Mouse (Mus musculus) adrenal gland, adult (tissue): ENCODE results near the gene Gm20388.
A peak's percentile ranks its signal among the peaks of the same experiment; 100 is the strongest.

ENCODE experiments used
- DNase-seq, 2 experiments: peaks; one replicate each; pipeline ENCODE4 v3.0.0; 2022 to 2023; ENCODE audit warnings: low spot score in 1 of 2; ENCODE audit not compliant: inconsistent age in 2 of 2

Gm20388 gene

GRCm38 (mm10) chr8:123700399-123701070, 3789.9 kb downstream of the Gm20388 start:
- no peak for DNase-seq

GRCm38 (mm10) chr8:123701952-123702587, 3791.4 kb downstream of the Gm20388 start:
- DNase-seq: no peak

- peak in 1 of 2 experiments; percentile 53 for DNase-seq
Measured at GRCm38 (mm10) chr8:123705376-123705775, 3794.7 kb downstream of the Gm20388 start.

- no peak for DNase-seq
Measured at GRCm38 (mm10) chr8:123707137-123707536, 3796.5 kb downstream of the Gm20388 start.

GRCm38 (mm10) chr8:123708729-123709128, 3798.1 kb downstream of the Gm20388 start:
- no peak for DNase-seq

GRCm38 (mm10) chr8:123710335-123710734, 3799.7 kb downstream of the Gm20388 start:
- DNase-seq: no peak

GRCm38 (mm10) chr8:123714451-123714850, 3803.8 kb downstream of the Gm20388 start:
- peak in 1 of 2 experiments; percentile 26 for DNase-seq

- DNase-seq: peak; percentile 48 to 86
Measured at GRCm38 (mm10) chr8:123715916-123716592, 3805.4 kb downstream of the Gm20388 start.

- no peak for DNase-seq
Measured at GRCm38 (mm10) chr8:123717104-123717503, 3806.5 kb downstream of the Gm20388 start.

- DNase-seq: peak; percentile 89 to 94
Measured at GRCm38 (mm10) chr8:123717516-123718490, 3807.2 kb downstream of the Gm20388 start.

GRCm38 (mm10) chr8:123718752-123719151, 3808.1 kb downstream of the Gm20388 start:
- DNase-seq: peak in 1 of 2 experiments; percentile 64

GRCm38 (mm10) chr8:123719280-123719679, 3808.6 kb downstream of the Gm20388 start:
- peak in 1 of 2 experiments; percentile 22 for DNase-seq

- peak in 1 of 2 experiments; percentile 18 for DNase-seq
Measured at GRCm38 (mm10) chr8:123719811-123720210, 3809.2 kb downstream of the Gm20388 start.

- DNase-seq: no peak
Measured at GRCm38 (mm10) chr8:123720471-123721001, 3809.9 kb downstream of the Gm20388 start.

- no peak for DNase-seq
Measured at GRCm38 (mm10) chr8:123722245-123722644, 3811.6 kb downstream of the Gm20388 start.

- no peak for DNase-seq
Measured at GRCm38 (mm10) chr8:123724752-123725151, 3814.1 kb downstream of the Gm20388 start.

- DNase-seq: no peak
Measured at GRCm38 (mm10) chr8:123725261-123725660, 3814.6 kb downstream of the Gm20388 start.

GRCm38 (mm10) chr8:123726759-123727158, 3816.1 kb downstream of the Gm20388 start:
- no peak for DNase-seq

GRCm38 (mm10) chr8:123729055-123729785, 3818.6 kb downstream of the Gm20388 start:
- DNase-seq: no peak
